In the genomic region with DNA sequence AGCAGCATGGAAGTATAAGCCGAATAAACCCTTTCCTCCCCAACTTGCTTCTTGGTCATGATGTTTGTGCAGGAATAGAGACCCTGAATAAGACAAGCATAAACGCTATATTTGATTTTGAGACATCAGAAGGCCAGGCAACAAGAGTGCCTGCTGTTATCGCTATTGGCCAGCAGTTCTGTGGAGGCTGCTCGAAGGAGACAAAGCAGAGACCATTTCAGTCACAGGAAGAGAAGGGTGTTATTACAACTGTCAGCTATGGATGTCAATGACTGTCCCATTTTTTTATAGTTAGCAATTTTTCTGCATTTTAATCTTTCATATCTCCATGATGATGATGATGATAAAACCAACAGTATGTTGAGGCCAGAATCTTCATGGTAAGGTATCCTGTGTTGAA, we compare ENCODE assay signal across 9 mouse cellular contexts.
"Had no signal": no experiment of that assay in that cellular context is flagged by ENCODE, and none has a peak within 500 bp of the region (broad histone marks: within the 10 kb centered on the region; RNA-seq: fewer than 3 reads in every experiment).

No protein-coding gene starts in this region.

- H3K27ac ChIP-seq: kidney, postnatal 0 days; limb, embryonic 15.5 days; midbrain, embryonic 10.5 days; neural tube, embryonic 13.5 days; stomach, embryonic 15.5 days had no signal

- H3K4me1 ChIP-seq: limb, embryonic 15.5 days; neural tube, embryonic 13.5 days; stomach, embryonic 15.5 days had no signal

- H3K9me3 ChIP-seq: limb, embryonic 15.5 days; neural tube, embryonic 13.5 days; stomach, embryonic 15.5 days had no signal

- DNase-seq: kidney, adult 11 months; layer of hippocampus, adult 9-11 months; layer of hippocampus, postnatal 36 days had no signal

- H3K4me3 ChIP-seq: limb, embryonic 15.5 days; midbrain, embryonic 10.5 days; neural tube, embryonic 13.5 days; stomach, embryonic 15.5 days had no signal

- H3K27me3 ChIP-seq: limb, embryonic 15.5 days; neural tube, embryonic 13.5 days; stomach, embryonic 15.5 days had no signal

- H3K36me3 ChIP-seq: limb, embryonic 15.5 days; midbrain, embryonic 10.5 days; neural tube, embryonic 13.5 days; stomach, embryonic 15.5 days had no signal

- H3K9ac ChIP-seq: limb, embryonic 15.5 days; lung, embryonic 14.5 days; neural tube, embryonic 13.5 days; stomach, embryonic 15.5 days had no signal

- H3K4me2 ChIP-seq: limb, embryonic 15.5 days; lung, embryonic 14.5 days; neural tube, embryonic 13.5 days; stomach, embryonic 15.5 days had no signal
